Mouse (Mus musculus) gastrocnemius, postnatal 36 days (tissue): ENCODE measurements at regions not wholly inside any gene's neighbourhood (a gene's known extent, or its start where the extent isn't known, plus 50 kb on each side); places are given as distances from the start of the nearest gene placed in this dataset.

Experiments used
- DNase-seq, 2 experiments: peaks; one replicate each; pipeline ENCODE4 v3.0.0; 2022
- intact Hi-C: fragments of 180-260 bp; cut with DNase I; formaldehyde crosslinking; loops from one replicate; pipeline ENCODE4 v1.15.1; 2025

GRCm38 (mm10) chr3:52764166-52764565 lies 252.9 kb downstream of the Cog6 start:
- intact Hi-C loops = no loop called here
- DNase-seq = no peak

GRCm38 (mm10) chr3:52763660-52764059 lies 253.4 kb downstream of the Cog6 start:
- no peak for DNase-seq
- intact Hi-C loops = no loop called here

GRCm38 (mm10) chr3:52762549-52762948 lies 254.5 kb downstream of the Cog6 start:
- intact Hi-C loops = no loop called here
- DNase-seq = no peak

GRCm38 (mm10) chr3:52759846-52760245 lies 257.2 kb downstream of the Cog6 start:
- intact Hi-C loops = loop anchor here (5.0 to 10.0 kb wide), 2 partner anchors 82 to 355 kb away; no protein-coding TSS in a partner anchor
- no peak for DNase-seq

- peak in 1 of 2 experiments; percentile 31 for DNase-seq
- intact Hi-C loops = loop anchor here (1.0 to 10.0 kb wide), 3 partner anchors 84 to 496 kb away; no protein-coding TSS in a partner anchor
Observed at GRCm38 (mm10) chr3:52758561-52758960, 258.5 kb downstream of the Cog6 start.

GRCm38 (mm10) chr3:52756816-52757215 lies 260.2 kb downstream of the Cog6 start:
- intact Hi-C loops = loop anchor here (5.0 to 10.0 kb wide), 2 partner anchors 85 to 352 kb away; no protein-coding TSS in a partner anchor
- no peak for DNase-seq

- intact Hi-C loops = loop anchor here (5.0 to 10.0 kb wide), 2 partner anchors 86 to 351 kb away; no protein-coding TSS in a partner anchor
- no peak for DNase-seq
Observed at GRCm38 (mm10) chr3:52756006-52756405, 261.0 kb downstream of the Cog6 start.

- intact Hi-C loops = loop anchor here (5.0 to 10.0 kb wide), 2 partner anchors 87 to 350 kb away; no protein-coding TSS in a partner anchor
- DNase-seq = no peak
Observed at GRCm38 (mm10) chr3:52754978-52755377, 262.1 kb downstream of the Cog6 start.

- no peak for DNase-seq
- intact Hi-C loops = loop anchor here (10.0 kb wide), 1 partner anchor 350 kb away; no protein-coding TSS in a partner anchor
Observed at GRCm38 (mm10) chr3:52754401-52754800, 262.6 kb downstream of the Cog6 start.

- intact Hi-C loops = no loop called here
- no peak for DNase-seq
Observed at GRCm38 (mm10) chr3:52746917-52747316, 270.1 kb downstream of the Cog6 start.

- no peak for DNase-seq
- intact Hi-C loops = no loop called here
Observed at GRCm38 (mm10) chr3:52744334-52744733, 272.7 kb downstream of the Cog6 start.

GRCm38 (mm10) chr3:52740466-52741026 lies 276.5 kb downstream of the Cog6 start:
- intact Hi-C loops = no loop called here
- no peak for DNase-seq

- intact Hi-C loops = no loop called here
- DNase-seq = no peak
Observed at GRCm38 (mm10) chr3:52739526-52739925, 277.5 kb downstream of the Cog6 start.

GRCm38 (mm10) chr3:52738386-52738785 lies 278.7 kb downstream of the Cog6 start:
- no peak for DNase-seq
- intact Hi-C loops = no loop called here

- no peak for DNase-seq
- intact Hi-C loops = no loop called here
Observed at GRCm38 (mm10) chr3:52735939-52736338, 281.1 kb downstream of the Cog6 start.

- intact Hi-C loops = no loop called here
- no peak for DNase-seq
Observed at GRCm38 (mm10) chr3:52731941-52732340, 285.1 kb downstream of the Cog6 start.

GRCm38 (mm10) chr3:52731491-52731890 lies 285.5 kb downstream of the Cog6 start:
- DNase-seq = no peak
- intact Hi-C loops = no loop called here

- intact Hi-C loops = no loop called here
- no peak for DNase-seq
Observed at GRCm38 (mm10) chr3:52729731-52730130, 287.3 kb downstream of the Cog6 start.

- no peak for DNase-seq
- intact Hi-C loops = no loop called here
Observed at GRCm38 (mm10) chr3:52728860-52729259, 288.2 kb downstream of the Cog6 start.

- intact Hi-C loops = no loop called here
- no peak for DNase-seq
Observed at GRCm38 (mm10) chr3:52728426-52728825, 288.6 kb downstream of the Cog6 start.

GRCm38 (mm10) chr3:52724354-52724753 lies 292.7 kb downstream of the Cog6 start:
- intact Hi-C loops = no loop called here
- no peak for DNase-seq

GRCm38 (mm10) chr3:52722946-52723345 lies 294.1 kb downstream of the Cog6 start:
- intact Hi-C loops = no loop called here
- DNase-seq = no peak

GRCm38 (mm10) chr3:52719181-52719580 lies 297.9 kb downstream of the Cog6 start:
- intact Hi-C loops = no loop called here

More at GRCm38 (mm10) chr3:52719181-52719580, 297.9 kb downstream of the Cog6 start:
- no peak for DNase-seq
